Mouse (Mus musculus): Measurements from ENCODE around the gene Hoxb9.

The Hoxb9 gene

GRCm38 (mm10) chr11:96313806-96314428 is 42.7 kb downstream of the Hoxb9 start:
- DNase-seq (ENCODE audit: low spot score in 2 of 2), result no peak

GRCm38 (mm10) chr11:96314671-96315343 is 43.5 kb downstream of the Hoxb9 start:
- peak; percentile 49 to 62 for DNase-seq (ENCODE audit: low spot score in 2 of 2)

- DNase-seq (ENCODE audit: low spot score in 2 of 2), result no peak
Measured at GRCm38 (mm10) chr11:96315344-96315681, 44.1 kb downstream of the Hoxb9 start.

- DNase-seq (ENCODE audit: low spot score in 2 of 2), result no peak
Measured at GRCm38 (mm10) chr11:96316696-96317607, 45.7 kb downstream of the Hoxb9 start.

GRCm38 (mm10) chr11:96317608-96318367 is 46.5 kb downstream of the Hoxb9 start, which contains the start of gene Hoxb4:
Hoxb4 (plus strand) TSS chr11:96318267.
- no peak for DNase-seq (ENCODE audit: low spot score in 2 of 2)

- DNase-seq (ENCODE audit: low spot score in 2 of 2), result peak; percentile 53 to 58
Measured at GRCm38 (mm10) chr11:96318368-96319070, 47.3 kb downstream of the Hoxb9 start.

- DNase-seq (ENCODE audit: low spot score in 2 of 2), result no peak
Measured at GRCm38 (mm10) chr11:96319071-96319902, 48.0 kb downstream of the Hoxb9 start.

- no peak for DNase-seq (ENCODE audit: low spot score in 2 of 2)
Measured at GRCm38 (mm10) chr11:96319910-96320309, 48.7 kb downstream of the Hoxb9 start.

GRCm38 (mm10) chr11:96320688-96321087 is 49.4 kb downstream of the Hoxb9 start:
- no peak for DNase-seq (ENCODE audit: low spot score in 2 of 2)

GRCm38 (mm10) chr11:96321846-96322245 is 50.6 kb downstream of the Hoxb9 start:
- no peak for DNase-seq (ENCODE audit: low spot score in 2 of 2)

- no peak for DNase-seq (ENCODE audit: low spot score in 2 of 2)
Measured at GRCm38 (mm10) chr11:96322738-96323137, 51.5 kb downstream of the Hoxb9 start.

GRCm38 (mm10) chr11:96323154-96323553 is 51.9 kb downstream of the Hoxb9 start, which contains the start of gene Hoxb3:
Hoxb3 (plus strand) TSS chr11:96323326.
- DNase-seq (ENCODE audit: low spot score in 2 of 2), result no peak

GRCm38 (mm10) chr11:96324125-96324524 is 52.9 kb downstream of the Hoxb9 start:
- no peak for DNase-seq (ENCODE audit: low spot score in 2 of 2)

- no peak for DNase-seq (ENCODE audit: low spot score in 2 of 2)
Measured at GRCm38 (mm10) chr11:96324965-96325364, 53.7 kb downstream of the Hoxb9 start.

- no peak for DNase-seq (ENCODE audit: low spot score in 2 of 2)
Measured at GRCm38 (mm10) chr11:96325747-96326212, 54.5 kb downstream of the Hoxb9 start.

All from natural killer cell, adult 2 months (primary cell).